Mouse (Mus musculus) intestine, embryonic 16.5 days (tissue): ENCODE results near the gene Madd. TPM values are rescaled to one million over a fixed set of nuclear protein-coding genes. Genes with fewer than 3 reads are reported as not detected.

ENCODE experiments used
- ATAC-seq: fragments of 200-750 bp; cut with Nextera tagmentation; 2 replicates; pipeline ENCODE4 v1.8.0; 2017; ENCODE audit warnings: moderate TSS enrichment, moderate library complexity
- H3K27ac ChIP-seq: fragments of 300-500 bp; sonication (generic); 2 replicates; pipeline ENCODE4 v1.5.1; 2014; ENCODE audit warnings: mild to moderate bottlenecking, low read length
- H3K27me3 ChIP-seq: fragments of 300-500 bp; sonication (generic); replicated peaks from 2 replicates; pipeline ENCODE4 v1.6.1; 2014; ENCODE audit warnings: low read length, control low read depth, mixed read lengths; ENCODE audit not compliant: control insufficient read depth, insufficient read depth
- H3K36me3 ChIP-seq: fragments of 300-500 bp; sonication (generic); 2 replicates; pipeline ENCODE4 v1.6.1; 2014; ENCODE audit warnings: low read length, control low read depth; ENCODE audit not compliant: control insufficient read depth, insufficient read depth
- H3K4me1 ChIP-seq: fragments of 300-500 bp; sonication (generic); 2 replicates; pipeline ENCODE4 v1.6.1; 2014; ENCODE audit warnings: low read length, control low read depth, mixed read lengths; ENCODE audit not compliant: control insufficient read depth, insufficient read depth
- H3K4me2 ChIP-seq: fragments of 300-500 bp; sonication (generic); 2 replicates; pipeline ENCODE4 v1.6.1; 2014; ENCODE audit warnings: low read depth, low read length, control low read depth
- H3K4me3 ChIP-seq: fragments of 300-500 bp; sonication (generic); 2 replicates; pipeline ENCODE4 v1.5.1; 2014; ENCODE audit warnings: mild to moderate bottlenecking, low read length
- H3K9ac ChIP-seq: fragments of 300-500 bp; sonication (generic); 2 replicates; pipeline ENCODE4 v1.6.1; 2014; ENCODE audit warnings: low read depth, low read length
- H3K9me3 ChIP-seq: fragments of 300-500 bp; sonication (generic); 2 replicates; pipeline ENCODE4 v1.6.1; 2016; ENCODE audit warnings: low read length, control low read depth; ENCODE audit not compliant: control insufficient read depth
- WGBS: fragments of 180-500 bp; shearing (Covaris S2); extraction: QIAGEN DNeasy Blood & Tissue Kit; methylation state at CpG from one replicate; pipeline ENCODE4 v1.1.7; 2014; 5-methylcytosine and 5-hydroxymethylcytosine counted together
- polyA plus RNA-seq: library from polyadenylated mRNA; unstranded; fragments of >200 nt; fragmentation: Nextera tagmentation; extraction: Ambion mirVana; gene quantifications from 2 replicates; pipeline ENCODE4 v1.2.1, GENCODE M21; 2015

Madd gene
- polyA plus RNA-seq, 1 experiment from 2014 or later: 8.9 TPM

DNA sequence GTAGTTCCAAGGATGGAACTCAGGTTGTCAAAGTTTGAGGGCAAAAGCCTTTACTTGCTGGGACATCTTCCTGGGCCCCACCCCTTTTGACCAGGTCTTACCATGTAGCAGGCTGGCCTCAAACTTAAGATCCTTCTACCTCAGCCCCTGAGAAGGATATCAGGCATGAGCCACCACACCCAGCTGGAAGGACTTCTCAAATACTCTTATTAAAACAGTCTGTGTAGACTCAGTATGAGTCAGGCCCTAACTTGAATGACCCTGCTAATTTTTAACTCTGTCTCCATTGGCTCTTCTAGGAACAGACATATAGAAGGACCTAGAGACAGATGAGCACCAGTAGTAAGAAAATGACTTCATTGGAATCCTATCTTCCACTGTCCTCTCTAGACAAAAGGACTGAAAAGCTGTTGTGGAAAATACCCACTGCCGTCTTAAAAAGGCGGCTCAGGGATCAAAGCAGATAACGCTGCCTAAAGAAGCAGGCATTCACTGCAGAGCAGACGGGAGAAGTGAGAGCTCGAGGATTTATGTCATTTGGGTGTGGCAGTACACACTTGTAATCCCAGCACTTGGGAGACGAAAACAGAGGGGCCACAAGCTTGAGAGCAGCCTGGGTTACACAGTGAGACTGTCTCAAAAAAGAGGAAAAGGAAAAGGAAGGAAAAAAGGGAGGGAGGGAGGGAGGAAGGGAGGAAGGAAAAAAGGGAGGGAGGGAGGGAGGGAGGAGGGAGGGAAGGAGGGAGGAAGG, 26.5 kb downstream of the Madd start:
- Histone ChIP-seq H3K4me1 (no peaks in the 10 kb centered on the region; the same call in 1 of the 2 replicates), H3K27ac (no peak overlapping the region), H3K4me2 (no peak overlapping the region), H3K4me3 (no peak overlapping the region), H3K9me3 (no peaks in the 10 kb centered on the region), H3K9ac (no peak overlapping the region), H3K36me3 (no peaks in the 10 kb centered on the region; the same call in 1 of the 2 replicates), H3K27me3 (no peaks in the 10 kb centered on the region)
- ATAC-seq: no peak
- 32% methylated on average over 6 of the region's 6 CpGs for WGBS

DNA sequence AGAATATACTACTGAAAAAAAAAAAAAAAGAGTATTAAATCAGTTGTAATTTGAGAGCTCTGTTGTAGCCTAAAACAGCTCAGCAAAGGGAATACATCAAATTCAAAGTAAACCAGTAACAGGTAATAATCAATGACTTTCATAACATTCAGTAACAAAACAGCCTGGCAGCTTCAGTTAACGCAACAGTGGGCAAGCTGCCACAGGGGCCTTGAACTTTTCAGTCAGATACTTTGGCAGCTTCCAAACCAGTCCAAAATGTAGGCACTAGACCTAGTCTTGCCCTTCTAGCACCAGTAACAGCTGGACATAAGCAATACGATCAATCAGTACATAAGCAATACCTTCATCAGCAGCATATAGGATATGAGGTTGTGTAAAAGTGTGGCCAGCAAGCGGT, 29.5 kb downstream of the Madd start:
- Histone ChIP-seq H3K9me3 (no peaks in the 10 kb centered on the region), H3K4me2 (no peak overlapping the region), H3K36me3 (no peaks in the 10 kb centered on the region; the same call in 1 of the 2 replicates), H3K27ac (no peak overlapping the region), H3K4me3 (no peak overlapping the region), H3K27me3 (no peaks in the 10 kb centered on the region), H3K4me1 (no peaks in the 10 kb centered on the region; the same call in 1 of the 2 replicates), H3K9ac (no peak overlapping the region)
- ATAC-seq: no peak
- 94% methylated on average over 3 of the region's 3 CpGs for WGBS

DNA sequence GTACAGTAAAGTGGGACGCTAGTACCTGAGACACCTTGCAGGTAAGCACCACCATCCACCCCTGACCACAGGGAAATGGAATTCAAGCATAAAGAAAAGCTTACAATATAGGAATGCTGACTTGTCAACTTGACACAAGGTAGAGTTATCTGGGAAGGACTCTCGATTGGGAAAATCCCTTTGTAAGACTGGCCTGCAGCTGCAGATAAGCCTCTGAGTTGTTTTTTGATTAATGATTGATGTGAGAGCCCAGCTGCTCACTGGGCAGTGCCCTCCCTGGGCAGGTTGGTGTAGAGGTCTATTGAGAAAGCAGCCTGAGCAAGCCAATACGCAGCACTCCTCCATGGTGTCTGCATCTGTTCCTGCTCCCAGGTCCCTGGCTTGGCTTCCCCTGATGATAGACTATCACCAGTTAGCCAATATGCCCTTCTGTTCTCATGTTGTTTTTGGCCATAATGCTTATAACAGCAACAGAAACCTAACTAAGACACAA, 30.7 kb downstream of the Madd start:
- 70% methylated on average over 3 of the region's 3 CpGs for WGBS
- H3K4me2 ChIP-seq: no peak overlapping the region
- no peaks in the 10 kb centered on the region for H3K9me3 ChIP-seq
- no peak overlapping the region for H3K4me3 ChIP-seq
- H3K4me1 ChIP-seq: no peaks in the 10 kb centered on the region; the same call in 1 of the 2 replicates
- H3K9ac ChIP-seq: no peak overlapping the region
- no peak overlapping the region for H3K27ac ChIP-seq
- no peaks in the 10 kb centered on the region for H3K27me3 ChIP-seq
- no peak for ATAC-seq
- H3K36me3 ChIP-seq: no peaks in the 10 kb centered on the region; the same call in 1 of the 2 replicates

DNA sequence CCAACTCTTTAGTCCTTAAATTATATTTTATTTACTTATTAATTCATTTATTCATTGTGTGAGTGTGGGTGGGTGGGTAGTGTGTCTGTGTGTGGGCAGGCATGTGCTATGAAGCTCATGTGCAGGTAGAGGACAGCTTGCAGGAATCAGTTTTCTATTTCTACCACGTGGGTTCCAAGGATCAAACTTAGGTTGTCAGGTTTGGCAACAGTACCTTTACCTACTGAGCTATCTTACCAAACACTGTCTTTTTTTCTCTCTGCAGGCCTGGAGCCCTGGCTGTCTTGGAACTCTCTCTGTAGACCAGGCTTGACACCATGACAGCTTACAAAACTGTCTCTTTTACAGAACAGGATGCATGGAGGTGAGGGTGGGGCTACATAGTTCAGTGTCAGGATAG, 32.3 kb downstream of the Madd start:
- Histone ChIP-seq H3K4me3 (no peak overlapping the region), H3K36me3 (no peaks in the 10 kb centered on the region), H3K4me2 (no peak overlapping the region), H3K27me3 (no peaks in the 10 kb centered on the region), H3K9me3 (no peaks in the 10 kb centered on the region), H3K27ac (no peak overlapping the region), H3K4me1 (no peaks in the 10 kb centered on the region), H3K9ac (no peak overlapping the region)
- no peak for ATAC-seq
- WGBS: 69% methylated on average over 1 of the region's 1 CpGs

DNA sequence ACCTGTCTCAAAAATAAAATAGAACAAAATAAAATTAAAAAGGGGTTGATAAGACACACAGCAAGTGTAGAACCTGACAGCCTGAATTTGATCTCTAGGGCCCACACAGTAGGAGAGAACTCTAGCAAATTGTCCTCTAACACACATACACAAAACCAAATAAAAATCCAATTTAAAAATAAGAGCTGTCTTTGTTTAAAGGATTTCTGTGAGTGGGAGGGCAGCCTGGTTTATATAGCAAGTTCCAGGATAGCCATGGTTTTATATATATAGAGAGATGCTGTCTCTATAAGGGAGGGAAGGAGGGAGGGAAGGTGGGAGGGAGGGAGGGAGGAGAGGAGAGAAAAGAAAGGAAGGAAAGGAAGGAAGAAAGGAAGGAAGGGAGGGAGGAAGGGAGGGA, 35.5 kb downstream of the Madd start:
- H3K36me3 ChIP-seq: no peaks in the 10 kb centered on the region
- no peak for ATAC-seq
- H3K9ac ChIP-seq: no peak overlapping the region

GRCm38 (mm10) chr2:91143401-91143800, 40.2 kb downstream of the Madd start:
- ATAC-seq: no peak
- WGBS: 93% methylated on average over 11 of the region's 11 CpGs
- H3K4me1 ChIP-seq: no peaks in the 10 kb centered on the region

More for the DNA sequence above, 35.5 kb downstream of the Madd start:
- Histone ChIP-seq H3K4me3 (no peak overlapping the region), H3K9me3 (no peaks in the 10 kb centered on the region), H3K4me2 (no peak overlapping the region), H3K27me3 (no peaks in the 10 kb centered on the region), H3K27ac (no peak overlapping the region), H3K4me1 (no peaks in the 10 kb centered on the region)

DNA sequence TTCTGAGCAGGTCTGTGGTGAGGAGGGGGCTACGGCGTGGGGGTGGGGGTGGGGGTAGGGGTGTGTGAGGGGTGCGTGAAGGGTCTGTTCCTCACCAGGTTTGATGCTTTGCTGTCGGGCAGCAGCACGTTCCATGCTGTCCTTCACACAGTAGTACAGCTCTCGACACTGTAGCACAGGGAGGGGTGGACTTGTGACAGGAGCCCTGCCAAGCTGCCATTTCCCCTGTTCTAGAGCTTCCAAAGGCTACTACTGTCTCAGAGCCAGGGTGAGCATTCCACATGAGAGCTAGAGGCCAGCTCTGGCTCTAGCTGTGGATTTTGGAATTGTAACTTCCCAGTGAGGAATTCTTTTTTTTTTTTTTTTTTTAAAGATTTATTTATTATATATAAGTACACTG, 40.7 kb downstream of the Madd start:
- no peaks in the 10 kb centered on the region for H3K36me3 ChIP-seq
- WGBS: 93% methylated on average over 6 of the region's 6 CpGs
- no peak for ATAC-seq

More at GRCm38 (mm10) chr2:91143401-91143800, 40.2 kb downstream of the Madd start:
- H3K4me2 ChIP-seq: no peak overlapping the region
- no peak overlapping the region for H3K27ac ChIP-seq
- H3K4me3 ChIP-seq: no peak overlapping the region
- H3K9ac ChIP-seq: no peak overlapping the region
- H3K27me3 ChIP-seq: no peaks in the 10 kb centered on the region
- no peaks in the 10 kb centered on the region for H3K36me3 ChIP-seq
- no peaks in the 10 kb centered on the region for H3K9me3 ChIP-seq

GRCm38 (mm10) chr2:91139764-91140163, 43.9 kb downstream of the Madd start:
- WGBS: 87% methylated on average over 8 of the region's 8 CpGs
- H3K36me3 ChIP-seq: no peaks in the 10 kb centered on the region
- H3K9me3 ChIP-seq: no peaks in the 10 kb centered on the region
- ATAC-seq: no peak
- H3K4me2 ChIP-seq: no peak overlapping the region
- H3K9ac ChIP-seq: no peak overlapping the region
- no peaks in the 10 kb centered on the region for H3K27me3 ChIP-seq
- H3K27ac ChIP-seq: no peak overlapping the region
- H3K4me3 ChIP-seq: no peak overlapping the region
- no peaks in the 10 kb centered on the region for H3K4me1 ChIP-seq

More for the DNA sequence above, 40.7 kb downstream of the Madd start:
- H3K27ac ChIP-seq: no peak overlapping the region
- H3K9me3 ChIP-seq: no peaks in the 10 kb centered on the region
- no peaks in the 10 kb centered on the region for H3K4me1 ChIP-seq
- no peak overlapping the region for H3K4me2 ChIP-seq
- H3K4me3 ChIP-seq: no peak overlapping the region
- H3K27me3 ChIP-seq: no peaks in the 10 kb centered on the region
- no peak overlapping the region for H3K9ac ChIP-seq

DNA sequence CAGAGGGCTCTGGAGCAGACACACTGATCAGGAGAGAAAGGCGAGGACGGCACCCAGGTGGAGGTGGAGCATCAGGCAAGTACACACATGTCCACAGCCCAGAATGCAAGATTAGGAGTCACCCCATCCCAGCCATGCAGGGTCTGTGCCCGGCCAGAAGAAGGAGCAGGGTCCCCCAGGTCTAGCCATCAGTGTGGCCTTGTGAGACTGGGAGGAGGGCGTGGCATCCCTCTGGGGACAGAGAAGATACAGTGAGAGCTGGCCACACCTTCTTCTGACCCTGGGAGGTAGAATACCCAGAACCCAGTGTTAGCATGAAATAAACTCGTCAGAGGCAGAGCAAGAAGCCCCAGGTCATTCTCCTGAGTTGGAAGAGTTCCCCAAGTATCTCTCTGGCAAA, 44.3 kb downstream of the Madd start:
- no peak overlapping the region for H3K4me3 ChIP-seq
- H3K36me3 ChIP-seq: no peaks in the 10 kb centered on the region
- no peaks in the 10 kb centered on the region for H3K9me3 ChIP-seq
- ATAC-seq: no peak
- H3K4me1 ChIP-seq: no peaks in the 10 kb centered on the region
- no peak overlapping the region for H3K9ac ChIP-seq
- H3K27me3 ChIP-seq: no peaks in the 10 kb centered on the region
- 72% methylated on average over 5 of the region's 5 CpGs for WGBS
- H3K27ac ChIP-seq: no peak overlapping the region
- no peak overlapping the region for H3K4me2 ChIP-seq
